Mouse (Mus musculus): Measurements from ENCODE around the gene Pwwp2a.

Pwwp2a gene

GRCm38 (mm10) chr11:43681472-43682414 is at the start of gene Pwwp2a:
TSS of gene Pwwp2a (plus strand) at chr11:43681998.
- peak; percentile 96 for DNase-seq (ENCODE audit: extremely low spot score, low spot score)

- DNase-seq (ENCODE audit: extremely low spot score, low spot score) = no peak
Measured at GRCm38 (mm10) chr11:43632566-43632965, 49.2 kb upstream of the Pwwp2a start.

GRCm38 (mm10) chr11:43633165-43633564 is 48.6 kb upstream of the Pwwp2a start:
- no peak for DNase-seq (ENCODE audit: extremely low spot score, low spot score)

- peak; percentile 70 for DNase-seq (ENCODE audit: extremely low spot score, low spot score)
Measured at GRCm38 (mm10) chr11:43633658-43634401, 48.0 kb upstream of the Pwwp2a start.

- DNase-seq (ENCODE audit: extremely low spot score, low spot score) = no peak
Measured at GRCm38 (mm10) chr11:43636761-43637160, 45.0 kb upstream of the Pwwp2a start.

GRCm38 (mm10) chr11:43638486-43638885 is 43.3 kb upstream of the Pwwp2a start:
- no peak for DNase-seq (ENCODE audit: extremely low spot score, low spot score)

- DNase-seq (ENCODE audit: extremely low spot score, low spot score) = no peak
Measured at GRCm38 (mm10) chr11:43643180-43643591, 38.6 kb upstream of the Pwwp2a start.

GRCm38 (mm10) chr11:43645286-43645685 is 36.5 kb upstream of the Pwwp2a start:
- DNase-seq (ENCODE audit: extremely low spot score, low spot score) = no peak

GRCm38 (mm10) chr11:43653051-43653475 is 28.7 kb upstream of the Pwwp2a start:
- DNase-seq (ENCODE audit: extremely low spot score, low spot score) = no peak

- DNase-seq (ENCODE audit: extremely low spot score, low spot score) = no peak
Measured at GRCm38 (mm10) chr11:43656464-43656863, 25.3 kb upstream of the Pwwp2a start.

GRCm38 (mm10) chr11:43658010-43658409 is 23.8 kb upstream of the Pwwp2a start:
- no peak for DNase-seq (ENCODE audit: extremely low spot score, low spot score)

GRCm38 (mm10) chr11:43667038-43667745 is 14.6 kb upstream of the Pwwp2a start:
- no peak for DNase-seq (ENCODE audit: extremely low spot score, low spot score)

GRCm38 (mm10) chr11:43682415-43683217 is 818 bp downstream of the Pwwp2a start:
- peak; percentile 64 for DNase-seq (ENCODE audit: extremely low spot score, low spot score)

GRCm38 (mm10) chr11:43688850-43689249 is 7.1 kb downstream of the Pwwp2a start:
- no peak for DNase-seq (ENCODE audit: extremely low spot score, low spot score)

- DNase-seq (ENCODE audit: extremely low spot score, low spot score) = no peak
Measured at GRCm38 (mm10) chr11:43696623-43697022, 14.8 kb downstream of the Pwwp2a start.

GRCm38 (mm10) chr11:43698621-43699020 is 16.8 kb downstream of the Pwwp2a start:
- DNase-seq (ENCODE audit: extremely low spot score, low spot score) = no peak

- no peak for DNase-seq (ENCODE audit: extremely low spot score, low spot score)
Measured at GRCm38 (mm10) chr11:43700291-43700690, 18.5 kb downstream of the Pwwp2a start.

GRCm38 (mm10) chr11:43703552-43703951 is 21.8 kb downstream of the Pwwp2a start:
- no peak for DNase-seq (ENCODE audit: extremely low spot score, low spot score)

GRCm38 (mm10) chr11:43705751-43706150 is 24.0 kb downstream of the Pwwp2a start:
- DNase-seq (ENCODE audit: extremely low spot score, low spot score) = no peak

GRCm38 (mm10) chr11:43708409-43708808 is 26.6 kb downstream of the Pwwp2a start:
- no peak for DNase-seq (ENCODE audit: extremely low spot score, low spot score)

GRCm38 (mm10) chr11:43712178-43712577 is 30.4 kb downstream of the Pwwp2a start:
- DNase-seq (ENCODE audit: extremely low spot score, low spot score) = no peak
